In genomic region chr11:77498261-77499139, GRCm38 (mm10) we compare ENCODE assay signal across 9 mouse cellular contexts. TPM values are rescaled to one million over a fixed set of nuclear protein-coding genes. Genes with fewer than 3 reads are reported as not detected.
DNase-seq lines count a peak whose midpoint lies in the region; ATAC-seq and TF ChIP-seq lines count a peak whose summit lies in the region.
"Had no signal": no experiment of that assay in that cellular context is flagged by ENCODE, and none has a peak within 500 bp of the region (broad histone marks: within the 10 kb centered on the region; RNA-seq: fewer than 3 reads in every experiment).

No protein-coding gene starts in this region.

- no peaks in the 10 kb centered on the region for H3K27me3 ChIP-seq in heart, embryonic 12.5 days (replicated peaks)
- no peaks in the 10 kb centered on the region for H3K27me3 ChIP-seq in E14TG2a.4 (ENCODE audit: insufficient read depth, low read length)
- no peaks in the 10 kb centered on the region for H3K27me3 ChIP-seq in limb, embryonic 10.5 days (ENCODE audit: low read depth, poor library complexity, severe bottlenecking)

- H3K9ac ChIP-seq in heart, embryonic 12.5 days: peak overlapping the region; percentile 36

- H3K36me3 ChIP-seq in heart, embryonic 12.5 days: peaks cover 43% of the 10 kb centered on the region
- H3K36me3 ChIP-seq in E14TG2a.4 (ENCODE audit: insufficient read depth, low read length): peaks cover 54% of the 10 kb centered on the region
- peaks cover 61% of the 10 kb centered on the region for H3K36me3 ChIP-seq in limb, embryonic 10.5 days

- intact Hi-C loops in left cerebral cortex, postnatal 10 days (cut with DNase I): no loop called here

- peak overlapping the region; percentile 94 for H3K27ac ChIP-seq in heart, embryonic 12.5 days (ENCODE audit: poor library complexity, severe bottlenecking)
- peak overlapping the region; percentile 85 for H3K27ac ChIP-seq in cortical plate, adult 2 months (ENCODE audit: insufficient read depth, low read length)
- peak overlapping the region; percentile 88 for H3K27ac ChIP-seq in limb, embryonic 10.5 days

- TF ChIP-seq POLR2A in cortical plate, adult 2 months (IDR thresholded peaks at IDR 0.05; ENCODE audit: extremely low read depth, insufficient read depth, low read length): no peak

- TF ChIP-seq CTCF in E14TG2a.4 (conservative IDR thresholded peaks at IDR 0.05; ENCODE audit: low read length): no peak
- TF ChIP-seq CTCF in cortical plate, adult 2 months (IDR thresholded peaks at IDR 0.05; ENCODE audit: extremely low read depth, insufficient read depth, low read length): no peak

- H3K4me2 ChIP-seq in heart, embryonic 12.5 days: peak overlapping the region; percentile 26

- H3K9me3 ChIP-seq in heart, embryonic 12.5 days (replicated peaks): no peaks in the 10 kb centered on the region
- H3K9me3 ChIP-seq in E14TG2a.4 (ENCODE audit: low read length): no peaks in the 10 kb centered on the region
- no peaks in the 10 kb centered on the region for H3K9me3 ChIP-seq in limb, embryonic 10.5 days (replicated peaks)

- ATAC-seq in heart, embryonic 12.5 days (ENCODE audit: insufficient number of reproducible peaks, low FRiP score): no peak
- ATAC-seq in megakaryocyte progenitor cell, adult 5-6 weeks (replicated peaks; ENCODE audit: poor library complexity): no peak

- 68% methylated on average over 12 of the region's 12 CpGs for WGBS in heart, embryonic 12.5 days
- WGBS in limb, embryonic 10.5 days: 77% methylated on average over 12 of the region's 12 CpGs

- no peak overlapping the region for H3K4me3 ChIP-seq in heart, embryonic 12.5 days
- H3K4me3 ChIP-seq in E14TG2a.4 (replicated peaks; ENCODE audit: low read length): peak overlapping the region; percentile 69
- H3K4me3 ChIP-seq in cortical plate, adult 2 months (ENCODE audit: insufficient read depth, low read length): no peak overlapping the region
- peak overlapping the region; percentile 34 for H3K4me3 ChIP-seq in limb, embryonic 10.5 days

- H3K4me1 ChIP-seq in heart, embryonic 12.5 days (replicated peaks): peaks cover 59% of the 10 kb centered on the region
- peaks cover 96% of the 10 kb centered on the region for H3K4me1 ChIP-seq in E14TG2a.4 (replicated peaks; ENCODE audit: low read depth, low read length)
- peaks cover 9% of the 10 kb centered on the region for H3K4me1 ChIP-seq in cortical plate, adult 2 months (ENCODE audit: control insufficient read depth, insufficient read depth, low read length)
- H3K4me1 ChIP-seq in limb, embryonic 10.5 days: peaks cover 77% of the 10 kb centered on the region

- DNase-seq in heart, adult 8-10 months (ENCODE audit: low spot score): no peak
- DNase-seq in limb, embryonic 10.5 days (ENCODE audit: low spot score): no peak
- no peak for DNase-seq in left cerebral cortex, postnatal 10 days (ENCODE audit: extremely low spot score in 1 of 2, low spot score in 2 of 2)
- DNase-seq in ovary, postnatal 10 days (ENCODE audit: low spot score): no peak

RNA-seq across cellular contexts. Expression of gene Git1, which starts 5.1 kb away (rescaled TPM):
- polyA plus RNA-seq in heart, embryonic 12.5 days (2016; fragmentation: Nextera tagmentation; extraction: Ambion mirVana): 9.3 and 10.2 TPM in 2 replicates
- total RNA-seq in heart, adult 8-10 months (2022): 10 to 100 TPM; 53.5 to 63.3 (median 57.1) TPM
- polyA plus RNA-seq in cortical plate, adult 2 months (2012; rRNA removed): 204 and 230 TPM in 2 replicates
- 13.6 and 14.8 TPM in 2 replicates for polyA plus RNA-seq in limb, embryonic 10.5 days (2016; fragmentation: Nextera tagmentation; extraction: Ambion mirVana)
- total RNA-seq in left cerebral cortex, postnatal 10 days (2021): 100 to 1,000 TPM; 138 to 142 TPM
- 24.3 and 27.6 TPM in 2 replicates for total RNA-seq in megakaryocyte progenitor cell, adult 5-6 weeks (2015)
- 14.5 and 17.1 TPM in 2 replicates for total RNA-seq in megakaryocyte progenitor cell, adult 5-6 weeks (2017)

RNA-seq across cellular contexts. Expression of gene Ankrd13b, which starts 9.0 kb away (rescaled TPM):
- 3.7 and 4.8 TPM in 2 replicates for polyA plus RNA-seq in heart, embryonic 12.5 days (2016; fragmentation: Nextera tagmentation; extraction: Ambion mirVana)
- total RNA-seq in heart, adult 8-10 months (2022): 10 to 100 TPM in 2 of 4 experiments, 1 to 10 TPM in 2; 7.5 to 11.6 (median 9.9) TPM
- 150 and 151 TPM in 2 replicates for polyA plus RNA-seq in cortical plate, adult 2 months (2012; rRNA removed)
- polyA plus RNA-seq in limb, embryonic 10.5 days (2016; fragmentation: Nextera tagmentation; extraction: Ambion mirVana): 12.5 and 13.4 TPM in 2 replicates
- total RNA-seq in left cerebral cortex, postnatal 10 days (2021): 100 to 1,000 TPM; 149 to 152 TPM
- 10.0 and 10.4 TPM in 2 replicates for total RNA-seq in megakaryocyte progenitor cell, adult 5-6 weeks (2015)
- total RNA-seq in megakaryocyte progenitor cell, adult 5-6 weeks (2017): 5.7 and 6.0 TPM in 2 replicates

RNA-seq across cellular contexts. Expression of gene Abhd15, which starts 16.4 kb away (rescaled TPM):
- polyA plus RNA-seq in heart, embryonic 12.5 days (2016; fragmentation: Nextera tagmentation; extraction: Ambion mirVana): 0.72 and 1.4 TPM in 2 replicates
- 1 to 10 TPM; 1.7 to 3.2 (median 2.2) TPM for total RNA-seq in heart, adult 8-10 months (2022)
- 0.64 and 0.77 TPM in 2 replicates for polyA plus RNA-seq in cortical plate, adult 2 months (2012; rRNA removed)
- 1.4 and 2.0 TPM in 2 replicates for polyA plus RNA-seq in limb, embryonic 10.5 days (2016; fragmentation: Nextera tagmentation; extraction: Ambion mirVana)
- total RNA-seq in left cerebral cortex, postnatal 10 days (2021): 1 to 10 TPM in 1 of 2 experiments, under 1 TPM in 1; 0.85 to 1.7 TPM
- 3.2 and 3.4 TPM in 2 replicates for total RNA-seq in megakaryocyte progenitor cell, adult 5-6 weeks (2015)
- 3.6 and 4.6 TPM in 2 replicates for total RNA-seq in megakaryocyte progenitor cell, adult 5-6 weeks (2017)

RNA-seq across cellular contexts. Expression of gene Trp53i13, which starts 17.3 kb away (rescaled TPM):
- polyA plus RNA-seq in heart, embryonic 12.5 days (2016; fragmentation: Nextera tagmentation; extraction: Ambion mirVana): 29.4 and 30.2 TPM in 2 replicates
- total RNA-seq in heart, adult 8-10 months (2022): 10 to 100 TPM; 10.5 to 12.4 (median 11.4) TPM
- polyA plus RNA-seq in cortical plate, adult 2 months (2012; rRNA removed): 6.8 and 7.2 TPM in 2 replicates
- polyA plus RNA-seq in limb, embryonic 10.5 days (2016; fragmentation: Nextera tagmentation; extraction: Ambion mirVana): 33.4 and 38.7 TPM in 2 replicates
- 1 to 10 TPM; 3.3 to 3.8 TPM for total RNA-seq in left cerebral cortex, postnatal 10 days (2021)
- total RNA-seq in megakaryocyte progenitor cell, adult 5-6 weeks (2015): 1.7 and 2.0 TPM in 2 replicates
- 1.7 and 8.2 TPM in 2 replicates for total RNA-seq in megakaryocyte progenitor cell, adult 5-6 weeks (2017)

RNA-seq across cellular contexts. Expression of gene Gm10392, which starts 20.5 kb away (rescaled TPM):
- not detected in 2 replicates for polyA plus RNA-seq in heart, embryonic 12.5 days (2016; fragmentation: Nextera tagmentation; extraction: Ambion mirVana)
- total RNA-seq in heart, adult 8-10 months (2022): not detected
- not detected in 2 replicates for polyA plus RNA-seq in cortical plate, adult 2 months (2012; rRNA removed)
- 0.14 TPM in 1 of 2 replicates, not detected in the other for polyA plus RNA-seq in limb, embryonic 10.5 days (2016; fragmentation: Nextera tagmentation; extraction: Ambion mirVana)
- not detected for total RNA-seq in left cerebral cortex, postnatal 10 days (2021)
- 0.32 TPM in 1 of 2 replicates, not detected in the other for total RNA-seq in megakaryocyte progenitor cell, adult 5-6 weeks (2015)
- 0.41 and 1.2 TPM in 2 replicates for total RNA-seq in megakaryocyte progenitor cell, adult 5-6 weeks (2017)
- polyA plus RNA-seq: embryonic facial prominence, embryonic 14.5 days had no signal

Comparison
In these comparisons a context has a peak if more than half of its experiments do, and no peak if none do; other contexts are left out.
1. H3K4me3 ChIP-seq: peak in E14TG2a.4 (single experiment) and limb, embryonic 10.5 days (single experiment); none in heart, embryonic 12.5 days (single experiment) and cortical plate, adult 2 months (single experiment).
2. RNA of gene Ankrd13b, which starts 9.0 kb away (total RNA-seq): 149 to 152 TPM in left cerebral cortex, postnatal 10 days; 7.5 to 11.6 TPM in heart, adult 8-10 months and 5.7 to 10.4 TPM in megakaryocyte progenitor cell, adult 5-6 weeks; every median in the first group is over 10 times any median in the second.
3. Peak in every context shown above with its lines, with median percentiles within 50 percentile points of each other: H3K27ac ChIP-seq.